Mouse (Mus musculus): ENCODE measurements around the gene Acot7.

DNA sequence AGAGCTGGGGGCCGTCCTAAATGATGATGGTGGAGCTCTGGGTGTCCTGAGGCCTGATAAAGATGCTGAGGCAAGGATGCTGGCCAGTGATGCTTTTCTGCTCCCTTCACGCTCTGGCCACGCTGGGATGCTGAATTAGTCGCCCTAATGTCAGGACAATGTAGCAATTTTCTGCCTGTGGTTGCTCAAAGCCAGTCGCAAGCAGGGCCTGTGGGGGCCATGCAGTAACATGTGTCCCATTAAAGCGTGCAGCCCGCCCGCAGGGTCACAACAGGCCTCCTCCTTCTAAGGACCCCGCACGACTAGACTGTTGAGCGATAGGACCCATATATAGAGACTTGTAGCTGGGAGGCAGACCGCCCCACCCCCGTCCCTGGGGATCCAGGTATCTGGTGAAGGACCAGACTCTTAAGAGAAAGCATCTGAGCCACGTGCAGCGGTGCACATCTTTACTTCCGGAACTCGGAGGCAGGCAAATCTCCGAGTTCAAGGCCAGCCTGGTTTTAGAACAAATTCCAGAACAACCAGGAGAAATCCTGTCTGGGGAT is 110.5 kb downstream of the Acot7 start:
- no peak for TF ChIP-seq CTCF (IDR thresholded peaks at IDR 0.05; ENCODE audit: low read depth, low read length)
- TF ChIP-seq POLR2A (IDR thresholded peaks at IDR 0.05; ENCODE audit: extremely low read depth, insufficient read depth, low read length) = no peak
